Mouse (Mus musculus) lung, embryonic 14.5 days (tissue): Measurements from ENCODE around the gene Rmnd5b. TPM values are rescaled to one million over a fixed set of nuclear protein-coding genes. Genes with fewer than 3 reads are reported as not detected.
A peak's percentile ranks its signal among the peaks of the same experiment; 100 is the strongest.

Experiments used
- ATAC-seq: fragments of 200-750 bp; cut with Nextera tagmentation; 2 replicates; pipeline ENCODE4 v1.8.0; 2017; ENCODE audit warnings: mild to moderate bottlenecking, moderate TSS enrichment, moderate library complexity; ENCODE audit not compliant: insufficient read depth
- DNase-seq: peaks from one replicate; pipeline ENCODE4 v3.0.0-alpha.2; 2015
- H3K27ac ChIP-seq: fragments of 300-500 bp; sonication (generic); 2 replicates; pipeline ENCODE4 v1.5.1; 2014; ENCODE audit warnings: low read depth, mild to moderate bottlenecking, moderate library complexity
- H3K27me3 ChIP-seq: fragments of 300-500 bp; sonication (generic); 2 replicates; pipeline ENCODE4 v1.6.1; 2014; ENCODE audit warnings: low read length, control low read depth; ENCODE audit not compliant: insufficient read depth
- H3K36me3 ChIP-seq: fragments of 300-500 bp; sonication (generic); 2 replicates; pipeline ENCODE4 v1.6.1; 2014; ENCODE audit warnings: control low read depth; ENCODE audit not compliant: insufficient read depth
- H3K4me1 ChIP-seq: fragments of 300-500 bp; sonication (generic); 2 replicates; pipeline ENCODE4 v1.6.1; 2014; ENCODE audit warnings: antibody characterized with exemption, control low read depth; ENCODE audit not compliant: insufficient read depth
- H3K4me2 ChIP-seq: fragments of 300-500 bp; sonication (generic); 2 replicates; pipeline ENCODE4 v1.6.1; 2014; ENCODE audit warnings: mild to moderate bottlenecking
- H3K4me3 ChIP-seq: fragments of 300-500 bp; sonication (generic); 2 replicates; pipeline ENCODE4 v1.5.1; 2014; ENCODE audit warnings: low read depth, low read length
- H3K9ac ChIP-seq: fragments of 300-500 bp; sonication (generic); 2 replicates; pipeline ENCODE4 v1.6.1; 2014
- H3K9me3 ChIP-seq: fragments of 300-500 bp; sonication (generic); 2 replicates; pipeline ENCODE4 v1.6.1; 2016; ENCODE audit warnings: low read depth, low read length, control low read depth
- CTCF ChIP-seq: IDR thresholded peaks from 2 replicates; pipeline ENCODE4 v1.5.1; 2016; ENCODE audit warnings: antibody characterized with exemption, low read depth
- WGBS: fragments of 180-500 bp; shearing (Covaris S2); extraction: QIAGEN DNeasy Blood & Tissue Kit; methylation state at CpG from one replicate; pipeline ENCODE4 v1.1.7; 2014; 5-methylcytosine and 5-hydroxymethylcytosine counted together
- polyA plus RNA-seq: library from polyadenylated mRNA; unstranded; fragments of >200 nt; fragmentation: Nextera tagmentation; extraction: Ambion mirVana; gene quantifications from 2 replicates; pipeline ENCODE4 v1.2.1, GENCODE M21; 2014

Rmnd5b gene
- polyA plus RNA-seq, 1 experiment from 2014 or later: 43.6 TPM

GRCm38 (mm10) chr11:51591915-51592314 is 43.8 kb downstream of the Rmnd5b start:
- no peak; the same call in 1 of the 2 replicates for ATAC-seq
- Histone ChIP-seq H3K27ac (no peak overlapping the region), H3K9me3 (no peaks in the 10 kb centered on the region), H3K36me3 (peaks cover 98% of the 10 kb centered on the region), H3K9ac (no peak overlapping the region), H3K4me2 (no peak overlapping the region), H3K4me3 (no peak overlapping the region), H3K4me1 (no peaks in the 10 kb centered on the region), H3K27me3 (no peaks in the 10 kb centered on the region)
- no peak for TF ChIP-seq CTCF
- no peak for DNase-seq
- WGBS: 83% methylated on average over 7 of the region's 7 CpGs

DNA sequence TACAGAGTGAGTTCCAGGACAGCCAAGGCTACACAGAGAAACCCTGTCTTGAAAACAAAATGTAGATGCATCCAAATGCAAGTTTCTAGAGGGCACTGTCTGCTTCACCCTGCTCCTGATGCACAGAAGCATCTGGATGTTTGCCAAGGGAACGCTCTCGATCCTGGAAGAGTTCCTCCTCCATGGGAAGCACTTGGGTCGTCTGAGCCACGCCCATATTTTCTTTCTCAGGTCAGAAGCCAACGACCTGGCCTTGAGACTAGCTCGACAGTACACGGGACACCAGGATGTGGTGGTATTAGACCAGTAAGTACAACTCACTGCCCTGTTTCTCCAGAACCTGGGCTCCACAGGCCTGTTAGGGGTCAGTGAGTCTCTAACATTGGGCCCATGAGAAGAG is 44.5 kb downstream of the Rmnd5b start:
- H3K4me1 ChIP-seq: no peaks in the 10 kb centered on the region
- DNase-seq: peak; percentile 54
- no peak for TF ChIP-seq CTCF
- no peak overlapping the region for H3K4me3 ChIP-seq
- no peaks in the 10 kb centered on the region for H3K9me3 ChIP-seq
- H3K4me2 ChIP-seq: no peak overlapping the region
- H3K9ac ChIP-seq: no peak overlapping the region
- H3K36me3 ChIP-seq: peaks cover 98% of the 10 kb centered on the region
- H3K27me3 ChIP-seq: no peaks in the 10 kb centered on the region
- no peak for ATAC-seq
- H3K27ac ChIP-seq: no peak overlapping the region
- WGBS: 48% methylated on average over 7 of the region's 7 CpGs

DNA sequence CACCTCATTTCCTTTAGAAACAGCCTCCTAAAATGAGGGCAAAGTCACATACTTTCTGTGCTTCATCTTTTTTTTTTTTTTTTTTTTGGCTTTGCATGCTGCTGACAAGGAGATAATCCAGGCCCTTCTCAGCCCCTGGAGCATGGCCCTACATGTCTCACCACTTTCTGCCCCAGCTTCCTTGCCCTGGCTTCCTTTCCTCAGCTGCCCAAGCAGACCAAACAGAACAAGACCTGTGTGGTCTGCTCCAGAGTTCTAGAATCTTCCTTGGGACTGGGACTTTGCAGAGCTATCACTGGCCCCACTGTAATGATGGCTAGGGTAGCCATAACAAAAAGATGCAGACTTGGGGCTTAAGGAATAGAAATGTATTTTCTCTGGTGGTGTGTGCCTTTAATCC is 45.7 kb downstream of the Rmnd5b start:
- no peaks in the 10 kb centered on the region for H3K9me3 ChIP-seq
- TF ChIP-seq CTCF: no peak
- ATAC-seq (no peak), DNase-seq (no peak)
- H3K36me3 ChIP-seq: peaks cover 88% of the 10 kb centered on the region
- H3K9ac ChIP-seq: no peak overlapping the region
- no peak overlapping the region for H3K4me3 ChIP-seq
- H3K27ac ChIP-seq: no peak overlapping the region
- no peaks in the 10 kb centered on the region for H3K4me1 ChIP-seq
- no peak overlapping the region for H3K4me2 ChIP-seq
- no peaks in the 10 kb centered on the region for H3K27me3 ChIP-seq

- no peak for DNase-seq
- ATAC-seq: no peak
- Histone ChIP-seq H3K27ac (no peak overlapping the region), H3K4me2 (no peak overlapping the region), H3K9ac (no peak overlapping the region), H3K4me3 (no peak overlapping the region), H3K9me3 (no peaks in the 10 kb centered on the region), H3K27me3 (no peaks in the 10 kb centered on the region), H3K36me3 (peaks cover 79% of the 10 kb centered on the region), H3K4me1 (peaks cover 3% of the 10 kb centered on the region; the same call in 1 of the 2 replicates)
- TF ChIP-seq CTCF: no peak
- WGBS: 94% methylated on average over 3 of the region's 3 CpGs
Observed at GRCm38 (mm10) chr11:51588833-51589232, 46.9 kb downstream of the Rmnd5b start.

DNA sequence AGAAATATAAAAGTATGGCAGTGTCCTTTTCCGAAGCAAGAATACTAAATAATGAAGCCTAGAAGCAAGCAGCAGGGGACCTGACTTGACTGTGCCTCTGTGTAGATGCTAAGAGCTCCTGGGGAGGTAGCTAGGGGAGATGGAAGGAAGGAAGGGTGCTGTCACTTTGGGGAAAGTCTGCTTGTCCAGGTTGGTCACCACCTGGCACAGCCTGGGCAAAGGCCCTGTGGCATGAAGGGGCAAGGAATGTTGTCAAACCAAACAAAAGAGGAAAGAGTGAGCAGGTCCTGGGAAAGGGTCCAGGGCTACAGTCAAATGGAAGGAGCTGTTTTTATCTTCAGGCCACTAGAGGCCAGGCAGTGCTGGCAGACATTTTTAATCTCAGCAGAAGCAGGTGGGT is 48.6 kb downstream of the Rmnd5b start:
- Histone ChIP-seq H3K9ac (no peak overlapping the region), H3K4me1 (peaks cover 4% of the 10 kb centered on the region; the same call in 1 of the 2 replicates), H3K27me3 (no peaks in the 10 kb centered on the region), H3K27ac (no peak overlapping the region), H3K9me3 (no peaks in the 10 kb centered on the region), H3K4me2 (no peak overlapping the region), H3K4me3 (no peak overlapping the region), H3K36me3 (peaks cover 61% of the 10 kb centered on the region)
- DNase-seq (no peak), ATAC-seq (no peak)
- no peak for TF ChIP-seq CTCF
- WGBS: 100% methylated on average over 1 of the region's 1 CpGs

DNA sequence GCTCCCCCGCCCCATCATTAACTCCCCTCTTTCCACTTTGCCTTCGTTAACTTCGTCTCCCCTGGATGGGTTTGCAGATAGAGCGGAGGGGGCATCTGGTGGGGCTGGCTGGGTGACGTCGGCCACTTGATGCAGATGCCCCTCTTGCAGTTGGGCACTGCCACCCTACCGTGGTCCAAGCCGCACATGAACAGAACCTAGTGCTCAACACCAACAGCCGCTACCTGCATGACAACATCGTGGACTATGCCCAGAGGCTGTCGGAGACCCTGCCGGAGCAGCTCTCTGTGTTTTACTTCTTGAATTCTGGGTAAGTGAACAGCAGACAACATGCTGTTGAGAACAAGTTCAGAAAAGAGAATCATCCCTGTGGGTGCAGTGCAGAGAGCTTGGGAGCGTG is 49.3 kb downstream of the Rmnd5b start:
- Histone ChIP-seq H3K9ac (no peak overlapping the region), H3K4me1 (peaks cover 4% of the 10 kb centered on the region; the same call in 1 of the 2 replicates), H3K27me3 (no peaks in the 10 kb centered on the region), H3K27ac (no peak overlapping the region), H3K9me3 (no peaks in the 10 kb centered on the region), H3K36me3 (peaks cover 55% of the 10 kb centered on the region), H3K4me2 (no peak overlapping the region), H3K4me3 (no peak overlapping the region)
- DNase-seq (no peak), ATAC-seq (no peak)
- TF ChIP-seq CTCF: no peak
- 94% methylated on average over 13 of the region's 13 CpGs for WGBS

DNA sequence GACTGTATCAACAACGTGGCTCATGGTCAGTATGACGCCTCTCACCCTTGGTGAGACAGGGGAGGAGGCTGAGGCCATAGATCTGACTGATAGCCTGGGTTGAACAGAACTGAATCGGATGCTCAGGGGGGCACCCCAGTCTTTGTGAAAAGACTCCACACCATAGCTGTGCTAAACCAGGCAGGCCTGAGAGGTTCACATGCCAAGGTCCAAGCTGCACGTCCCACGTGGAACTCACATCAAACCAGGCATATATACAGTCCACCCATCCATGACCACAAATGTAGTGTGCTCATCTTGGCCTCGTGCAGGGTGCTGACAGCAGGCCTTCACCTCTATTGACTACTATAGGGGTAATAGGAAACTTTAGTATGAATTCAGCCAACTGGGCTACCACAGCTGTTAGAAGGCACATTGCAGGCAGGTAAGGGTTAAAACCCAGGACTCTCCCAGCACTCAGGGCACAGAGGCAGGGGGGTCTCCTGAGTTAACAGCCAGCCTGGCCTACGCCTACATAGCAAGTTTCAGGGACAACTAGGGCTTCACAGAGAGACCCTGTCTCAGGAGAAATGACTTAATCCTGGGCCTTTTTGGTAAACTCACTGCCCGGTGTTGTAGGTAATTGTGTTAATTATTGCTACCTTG is 50.0 kb downstream of the Rmnd5b start:
- ATAC-seq (no peak; the same call in 1 of the 2 replicates), DNase-seq (no peak)
- Histone ChIP-seq H3K4me2 (peak overlapping the region; percentile 83), H3K27ac (peak overlapping the region; percentile 97), H3K27me3 (no peaks in the 10 kb centered on the region), H3K4me1 (peaks cover 4% of the 10 kb centered on the region; the same call in 1 of the 2 replicates), H3K4me3 (peak overlapping the region; percentile 71), H3K9ac (peak overlapping the region; percentile 79), H3K36me3 (peaks cover 48% of the 10 kb centered on the region), H3K9me3 (no peaks in the 10 kb centered on the region)
- 54% methylated on average over 8 of the region's 8 CpGs for WGBS
- no peak for TF ChIP-seq CTCF
